Mouse (Mus musculus) neutrophil, adult 5-6 weeks (primary cell): ENCODE results near the gene Grin2c. TPM values are rescaled to one million over a fixed set of nuclear protein-coding genes. Genes with fewer than 3 reads are reported as not detected.

Experiments used
- ATAC-seq: fragments of 151-379, 151-347 bp; 2 replicates; pipeline ENCODE4 v1.8.0; 2017; ENCODE audit warnings: mild to moderate bottlenecking, moderate TSS enrichment; ENCODE audit not compliant: insufficient number of reproducible peaks, poor library complexity, low FRiP score, severe bottlenecking; ENCODE audit errors: extremely low read depth
- total RNA-seq: library from RNA; stranded (forward); fragments of 200-1000 nt; gene quantifications from 2 replicates; pipeline ENCODE4 v1.2.3, GENCODE M21; 2017

The Grin2c gene
- total RNA-seq, 1 experiment from 2014 or later: 0.23 TPM

DNA sequence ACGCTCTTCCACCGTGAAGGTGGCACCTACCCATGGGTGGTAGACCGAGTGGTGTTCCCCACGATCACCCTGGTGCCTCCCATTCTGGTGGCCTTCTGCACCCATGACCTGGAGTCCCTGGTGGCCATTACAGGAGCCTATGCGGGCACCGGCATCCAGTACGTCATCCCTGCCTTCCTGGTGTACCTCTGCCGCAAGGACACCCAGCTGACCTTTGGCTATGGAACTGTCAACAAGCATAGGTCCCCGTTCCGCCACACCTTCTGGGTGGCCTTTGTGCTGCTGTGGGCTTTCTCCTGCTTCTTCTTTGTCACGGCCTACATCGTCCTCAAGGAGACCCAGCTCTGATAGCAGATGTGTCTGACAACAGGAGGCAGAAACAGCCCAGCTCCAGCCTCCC lies 23.3 kb downstream of the Grin2c start:
- ATAC-seq: no peak

DNA sequence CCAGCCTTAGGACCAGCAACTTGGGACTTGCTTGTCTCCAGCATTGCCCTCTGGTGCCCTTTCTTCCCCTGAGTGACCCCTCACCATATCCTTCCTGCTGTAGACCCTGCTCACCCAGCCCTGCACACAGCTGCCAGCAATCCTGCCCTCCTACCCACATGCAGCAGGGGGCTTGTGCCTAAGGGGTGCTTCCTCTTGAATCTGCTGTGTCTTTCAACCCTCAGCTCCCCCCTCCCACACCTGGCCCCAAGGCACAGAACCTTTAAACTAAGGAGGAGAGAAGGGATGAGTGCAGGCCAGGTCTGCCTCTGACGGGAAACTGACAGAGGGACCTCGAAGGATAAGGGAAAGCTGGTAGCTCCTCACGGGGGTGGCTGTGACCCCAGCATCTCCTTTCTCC lies 24.3 kb downstream of the Grin2c start:
- no peak for ATAC-seq

DNA sequence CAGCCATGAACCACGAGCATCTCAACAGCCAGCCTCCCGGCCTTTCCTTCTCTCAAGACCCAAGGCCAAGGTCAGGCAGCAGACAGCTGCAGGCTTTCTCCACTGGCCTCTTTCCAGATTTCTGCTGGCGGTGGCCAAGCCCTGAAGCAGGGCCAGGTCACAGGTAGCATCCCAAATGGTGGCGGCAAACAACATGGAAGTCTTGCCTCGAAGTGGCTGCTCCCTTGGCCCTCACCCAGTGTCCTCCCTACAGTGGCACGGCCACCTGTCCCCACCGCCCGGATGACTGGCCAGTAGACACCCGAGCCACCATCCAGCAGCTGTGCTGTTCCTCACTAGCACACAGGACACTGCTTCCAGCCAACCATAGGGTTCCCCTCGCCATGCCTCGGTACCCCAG lies 25.6 kb downstream of the Grin2c start:
- ATAC-seq: no peak

DNA sequence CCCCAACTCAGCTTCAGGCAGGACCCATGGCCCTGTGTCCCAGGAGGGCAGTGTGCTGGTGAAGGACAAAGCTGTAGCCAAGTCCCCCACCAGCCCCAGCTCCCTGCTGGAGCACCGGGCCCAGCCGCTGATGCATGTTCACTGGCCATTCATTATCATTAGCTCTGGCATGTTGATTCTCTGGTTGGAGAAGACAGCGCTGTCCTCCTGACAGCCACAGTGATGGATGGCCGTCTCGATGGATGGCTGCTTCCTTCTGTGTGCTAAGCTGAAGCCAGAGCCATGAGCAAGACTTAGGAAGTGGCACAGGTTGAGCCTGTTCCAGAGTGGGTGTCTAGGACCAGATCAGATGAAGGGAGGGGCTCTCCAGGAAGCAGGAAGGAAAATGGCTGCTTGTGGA lies 30.5 kb downstream of the Grin2c start:
- ATAC-seq: no peak

DNA sequence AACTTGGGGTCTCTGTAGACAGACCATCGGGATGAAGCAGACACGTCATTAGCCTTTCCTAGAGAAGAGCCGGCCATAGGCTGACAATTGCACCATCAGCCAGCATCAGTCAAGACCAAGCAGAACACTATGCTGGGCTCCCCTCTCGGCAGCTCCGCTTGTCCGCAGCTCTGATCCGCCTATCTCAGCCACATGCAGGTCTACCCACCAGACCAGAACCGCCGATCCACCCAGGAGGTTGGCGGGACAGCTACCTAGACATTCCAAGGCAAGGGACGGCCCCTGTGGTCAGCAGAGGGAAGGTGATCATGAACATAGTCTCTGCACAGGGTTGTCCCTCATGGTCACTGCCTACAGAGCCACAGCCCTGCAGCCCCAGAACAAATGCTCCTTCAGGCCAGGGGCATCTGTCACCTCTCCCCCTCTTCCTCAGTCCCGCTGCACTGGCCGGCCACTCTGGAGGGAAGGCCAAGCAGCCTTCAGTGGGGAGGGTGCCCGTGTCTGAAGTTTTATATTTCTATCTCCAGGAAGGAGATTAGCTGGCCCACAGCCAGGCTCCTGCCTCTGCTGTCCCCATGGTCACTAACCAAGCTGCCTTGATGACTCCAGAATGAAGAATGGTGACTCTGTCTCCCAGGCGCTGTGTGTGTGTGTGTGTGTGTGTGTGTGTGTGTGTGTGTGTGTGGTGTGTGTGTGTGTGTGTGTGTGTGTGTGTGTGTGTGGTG lies 32.6 kb downstream of the Grin2c start:
- ATAC-seq: no peak

DNA sequence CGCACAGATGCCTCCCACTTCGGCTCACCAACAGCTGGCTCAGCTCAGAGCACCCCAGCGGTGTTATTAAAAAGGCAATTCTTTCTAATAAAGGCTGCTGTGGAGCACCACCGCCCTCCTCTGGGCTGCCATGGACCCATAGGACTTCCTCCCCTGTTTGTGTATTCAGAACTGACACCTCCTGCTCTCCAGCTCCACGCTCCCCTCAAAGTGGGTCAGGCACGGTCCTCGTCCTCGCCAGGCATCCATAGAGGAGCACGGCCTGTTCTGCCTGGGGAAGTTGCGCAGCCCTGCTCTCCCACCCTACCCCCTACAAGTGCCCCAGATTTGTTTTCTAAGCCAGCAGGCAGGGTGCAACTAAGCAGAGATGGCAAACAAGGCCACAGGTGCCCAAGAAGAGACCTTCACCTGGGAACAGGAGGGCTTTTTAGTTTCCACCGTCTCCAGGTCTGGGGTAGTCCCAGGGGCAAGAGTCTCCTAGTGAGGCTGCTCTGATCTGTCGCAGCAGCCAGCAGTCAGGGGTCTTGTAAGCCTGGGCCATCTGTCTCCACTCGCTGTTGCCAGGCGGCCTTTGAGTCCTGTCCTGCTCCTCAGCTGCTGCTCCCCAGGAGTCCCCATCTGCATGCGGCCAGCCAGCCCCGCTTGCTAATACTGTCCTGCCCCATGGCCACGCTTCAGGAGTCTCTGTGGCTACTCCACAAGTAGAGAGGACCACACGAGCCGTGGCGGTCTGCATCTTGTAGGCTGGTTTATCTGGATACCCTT lies 33.3 kb downstream of the Grin2c start:
- ATAC-seq: no peak

DNA sequence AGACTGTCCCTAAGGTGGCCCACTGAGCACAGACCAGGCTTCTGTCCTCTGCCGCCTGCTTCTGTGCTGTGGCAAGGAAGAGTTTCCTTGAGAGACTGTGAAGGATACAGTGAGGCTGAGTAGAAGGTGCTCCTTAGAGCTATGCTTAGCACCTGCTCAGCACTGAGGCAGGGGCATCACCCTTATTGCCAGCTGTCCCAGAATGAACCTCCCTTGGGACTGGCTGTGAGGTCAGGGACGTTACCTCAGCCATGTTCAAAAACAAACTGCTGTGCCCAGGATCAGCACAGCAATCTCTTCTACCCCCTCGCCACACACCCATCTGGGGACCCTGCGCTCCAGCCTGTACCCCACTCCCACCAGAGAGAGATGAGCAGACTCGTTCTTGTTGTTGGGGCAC lies 34.2 kb downstream of the Grin2c start:
- no peak for ATAC-seq

DNA sequence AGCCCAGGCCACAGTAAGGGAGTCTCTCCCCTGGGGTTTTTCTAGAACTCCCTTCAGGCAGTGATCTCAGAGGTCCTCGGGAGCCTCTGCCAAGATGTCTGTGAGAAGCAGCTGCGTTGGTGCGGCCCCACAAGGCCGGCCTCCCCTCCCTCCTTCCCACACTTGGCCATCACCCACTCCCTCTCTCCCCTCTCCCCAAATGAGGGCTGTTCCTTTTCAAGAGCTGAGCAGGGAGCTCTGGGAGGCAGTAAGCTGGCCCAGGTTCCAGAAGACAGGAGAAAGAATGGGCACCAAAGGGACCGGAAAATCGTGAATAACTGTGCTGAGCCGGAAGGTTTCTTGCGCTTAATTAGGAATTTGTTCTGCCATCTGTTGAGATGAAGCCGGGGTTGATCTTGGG lies 35.1 kb downstream of the Grin2c start:
- ATAC-seq: no peak

DNA sequence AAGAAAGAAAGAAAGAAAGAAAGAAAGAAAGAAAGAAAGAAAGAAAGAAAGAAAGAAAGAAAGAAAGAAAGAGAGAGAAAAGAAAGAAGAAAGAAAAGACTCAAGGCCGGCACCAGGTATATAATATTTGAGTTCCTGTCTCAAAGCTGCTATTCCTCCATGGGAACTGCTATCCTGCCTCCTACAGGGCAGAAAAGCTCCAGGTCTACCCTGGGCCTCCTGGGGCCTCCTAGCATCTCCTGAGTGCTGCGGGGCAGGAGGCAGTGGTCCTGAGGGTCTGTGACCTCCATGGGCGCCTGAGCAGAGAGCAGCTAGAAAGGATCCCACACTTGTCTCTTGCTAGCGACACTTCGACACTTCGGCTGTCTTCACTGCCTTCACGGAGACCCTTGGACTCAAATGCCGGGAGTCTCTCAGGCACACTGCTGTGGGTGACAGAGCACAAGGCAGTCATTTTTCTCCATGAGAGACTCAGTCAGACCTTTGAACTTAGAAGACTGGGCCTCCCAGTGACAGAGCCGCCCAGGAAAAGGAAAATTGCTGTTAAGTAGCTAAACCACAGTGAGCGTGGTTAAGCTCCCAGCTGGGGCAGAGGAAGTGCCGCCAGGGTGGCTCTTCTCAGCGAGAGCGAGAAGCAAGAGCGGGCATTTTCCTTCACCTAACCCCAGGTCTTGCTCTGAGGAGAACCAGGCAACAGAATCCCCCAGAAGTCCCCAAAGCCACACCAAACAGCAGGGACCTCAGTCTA lies 35.7 kb downstream of the Grin2c start:
- ATAC-seq: peak; percentile 21

DNA sequence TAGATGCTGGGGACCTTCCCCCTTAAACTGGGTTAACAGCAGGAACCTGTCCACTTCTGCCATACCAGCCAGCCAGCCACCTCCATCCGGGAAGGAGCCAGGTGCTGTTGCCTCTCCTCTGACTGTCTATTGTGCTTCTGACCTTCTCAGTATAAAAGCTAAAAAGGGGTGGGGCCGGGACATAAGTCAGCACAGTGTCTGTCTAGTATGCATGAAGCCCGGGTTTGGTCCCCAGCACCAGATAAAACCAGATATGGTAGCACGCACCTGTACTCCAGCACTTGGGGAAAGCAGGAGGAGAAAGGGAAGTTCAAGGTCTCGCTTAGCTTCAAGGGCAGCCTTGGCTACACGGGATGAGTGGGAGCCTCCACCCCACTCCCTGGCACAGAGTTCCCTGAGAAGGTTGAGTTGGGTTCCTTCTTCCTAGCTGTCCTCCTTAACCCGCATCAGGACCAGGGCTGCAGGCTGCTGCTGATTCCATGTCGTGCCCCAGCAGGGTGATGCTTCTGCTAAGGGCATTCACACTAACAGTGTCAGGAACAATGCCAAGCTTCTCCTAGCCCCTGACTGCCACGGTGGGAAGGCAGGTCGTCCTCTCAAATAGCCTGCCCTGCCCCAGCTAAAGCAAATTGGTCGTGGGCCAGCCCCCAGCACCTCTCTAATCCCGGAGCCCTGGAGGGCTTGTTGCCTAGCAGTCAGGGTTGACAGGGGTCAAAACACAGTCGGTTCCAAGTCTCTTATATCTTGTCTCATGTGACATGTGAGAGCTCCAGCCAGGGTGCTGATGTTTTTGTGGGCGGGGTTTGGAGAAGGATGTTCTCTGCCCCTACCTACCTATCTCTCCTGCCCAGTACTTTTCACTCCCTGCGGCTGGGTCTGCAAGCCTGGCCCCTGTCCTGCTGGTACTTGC lies 37.8 kb downstream of the Grin2c start:
- no peak for ATAC-seq

DNA sequence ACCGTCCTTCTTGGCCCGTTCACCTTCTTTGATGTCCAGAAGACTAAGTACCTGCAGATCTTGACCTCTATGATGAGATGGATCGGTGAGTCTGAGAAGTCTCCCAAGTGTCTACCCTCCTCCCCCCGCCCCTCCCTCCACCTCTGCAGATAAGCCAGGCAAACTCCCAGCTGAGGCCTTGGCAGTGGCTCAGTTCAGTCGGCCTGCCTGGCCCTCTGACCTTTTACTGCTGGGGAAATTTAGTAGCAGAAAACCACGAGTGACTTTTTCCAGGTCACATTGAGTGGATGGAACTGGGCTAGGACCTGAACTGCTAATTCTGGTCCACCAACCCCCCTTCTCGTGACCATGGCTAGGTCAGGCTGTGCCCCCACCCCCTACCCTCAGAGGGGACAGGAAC lies 38.6 kb downstream of the Grin2c start:
- ATAC-seq: no peak

DNA sequence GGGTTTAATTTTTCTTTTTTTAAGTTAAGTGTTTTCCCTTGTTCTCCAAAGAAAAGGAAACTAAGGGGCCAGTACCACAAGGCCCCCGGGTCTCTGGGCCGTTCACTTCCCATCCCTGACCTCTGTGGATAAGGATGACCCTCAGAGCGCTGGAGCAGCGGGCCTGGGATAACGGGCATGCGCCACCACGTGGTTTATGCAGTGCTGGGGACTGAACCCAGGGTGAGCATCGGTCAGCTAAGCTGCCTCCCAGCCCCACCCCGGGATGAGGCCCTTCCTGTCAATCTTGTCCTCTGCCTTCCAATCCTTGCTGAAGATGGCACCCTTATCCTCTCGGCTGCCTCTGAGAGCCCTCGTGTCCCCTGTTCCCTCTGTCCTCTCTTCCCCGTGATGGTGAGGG lies 39.4 kb downstream of the Grin2c start:
- no peak for ATAC-seq

DNA sequence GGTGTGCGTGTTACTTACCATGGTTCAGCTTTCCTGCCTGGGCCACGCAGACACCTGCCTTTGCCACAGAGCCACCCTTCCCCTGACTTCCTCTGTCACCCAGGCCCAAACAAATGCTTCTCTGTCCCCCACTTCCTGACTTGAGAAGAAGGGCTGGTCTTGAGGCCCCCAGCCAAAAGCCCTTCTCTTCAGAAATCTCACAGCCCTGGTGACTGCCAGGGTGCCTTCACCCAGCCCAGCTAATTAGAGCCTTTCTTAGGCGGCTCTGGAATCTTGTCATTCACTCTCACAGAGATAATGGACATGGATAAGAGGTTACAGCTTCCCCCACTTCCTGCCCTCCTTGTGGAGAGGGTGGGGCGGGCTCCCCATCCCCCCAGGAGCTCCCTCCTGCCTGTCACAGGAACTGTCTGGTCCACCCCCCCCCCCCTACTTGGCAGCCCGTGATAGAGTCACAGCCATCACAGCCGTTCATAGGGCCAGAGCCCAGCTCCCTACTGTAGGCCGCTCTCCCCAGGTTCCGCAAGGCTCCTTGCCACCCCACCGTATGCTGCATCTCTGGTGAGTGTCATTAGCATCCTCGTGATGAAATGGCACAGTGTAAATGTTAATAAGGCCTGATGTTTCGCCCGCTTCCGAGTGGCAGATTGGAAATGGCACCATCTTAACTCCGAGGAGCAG lies 40.1 kb downstream of the Grin2c start:
- ATAC-seq: no peak; the same call in 1 of the 2 replicates

DNA sequence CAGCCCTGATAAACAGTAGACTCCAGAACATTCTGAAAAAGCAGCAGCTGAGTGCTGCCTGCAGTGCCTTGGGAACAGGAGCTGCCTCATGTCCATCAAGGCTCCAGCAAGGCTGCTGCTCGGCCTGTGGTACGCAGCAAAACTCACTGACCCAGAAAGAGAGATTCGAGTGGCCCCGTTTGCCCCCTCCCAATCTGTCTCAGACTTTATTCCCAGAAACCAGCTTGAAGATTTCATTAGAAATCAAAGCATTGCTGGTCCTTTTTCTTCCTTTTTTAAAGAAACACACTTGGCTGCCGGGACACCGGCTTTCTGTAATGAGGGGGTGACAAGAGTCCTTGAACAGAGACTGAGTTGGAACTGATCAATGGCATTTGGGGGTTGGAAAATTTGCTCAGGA lies 41.7 kb downstream of the Grin2c start:
- ATAC-seq: no peak

DNA sequence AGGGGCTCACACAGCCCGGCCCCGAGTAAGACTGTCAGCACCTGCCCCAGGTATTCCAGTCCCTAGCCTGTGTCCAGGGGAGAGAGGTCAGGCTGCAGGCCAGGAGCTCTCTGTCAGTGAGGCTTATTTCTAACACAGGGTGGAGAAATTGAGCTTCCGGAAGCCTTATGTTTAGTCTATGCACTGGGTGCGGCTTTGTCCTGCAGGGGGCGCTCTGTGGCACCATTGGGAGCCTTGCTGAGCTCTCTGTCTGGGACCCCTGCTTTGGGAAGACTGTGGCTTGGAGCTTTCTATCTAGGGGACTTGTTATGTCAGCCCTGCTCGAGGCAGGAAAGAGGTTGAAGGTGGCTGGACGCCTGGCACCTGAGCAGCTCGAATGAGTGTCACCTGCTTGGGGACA lies 42.2 kb downstream of the Grin2c start:
- no peak for ATAC-seq

DNA sequence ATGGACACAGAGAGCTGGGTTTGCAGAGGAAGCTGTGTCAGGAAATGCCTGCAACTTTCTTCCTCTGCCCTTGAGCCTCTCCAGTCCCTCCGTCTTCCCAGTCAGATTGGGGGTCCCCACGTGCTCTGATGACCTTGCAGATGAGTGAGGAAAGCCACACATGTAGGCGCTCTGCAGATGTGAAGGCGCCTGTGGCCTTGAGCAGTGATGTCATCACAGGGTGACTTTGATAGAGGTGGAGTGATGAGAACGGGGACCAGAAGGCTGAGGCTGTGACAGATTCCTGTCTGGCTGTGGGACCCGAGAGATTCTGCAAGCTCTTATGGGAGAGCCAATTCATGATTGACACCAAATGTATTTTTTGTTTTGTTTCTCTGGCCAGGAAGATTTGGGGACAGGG lies 43.2 kb downstream of the Grin2c start:
- ATAC-seq: no peak

DNA sequence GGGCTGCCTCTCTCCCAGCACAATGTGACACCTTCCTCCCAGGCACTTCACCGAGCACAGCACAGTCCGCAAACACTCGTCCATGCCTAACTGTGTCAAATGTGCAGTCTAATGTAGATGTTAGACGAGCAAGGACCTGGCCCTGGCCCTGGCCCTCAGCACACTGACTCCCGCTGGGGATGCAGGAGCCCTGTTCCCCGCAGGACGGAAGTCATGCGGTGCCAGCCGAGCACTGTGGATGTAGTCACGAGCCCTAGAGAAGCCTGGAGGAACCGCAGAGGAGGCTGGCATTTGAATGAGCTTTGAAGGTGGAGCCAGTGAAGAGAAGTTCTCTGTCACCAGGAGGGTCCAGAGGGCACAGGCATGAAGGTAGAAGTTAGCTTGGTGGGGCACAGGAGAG lies 43.6 kb downstream of the Grin2c start:
- no peak for ATAC-seq

DNA sequence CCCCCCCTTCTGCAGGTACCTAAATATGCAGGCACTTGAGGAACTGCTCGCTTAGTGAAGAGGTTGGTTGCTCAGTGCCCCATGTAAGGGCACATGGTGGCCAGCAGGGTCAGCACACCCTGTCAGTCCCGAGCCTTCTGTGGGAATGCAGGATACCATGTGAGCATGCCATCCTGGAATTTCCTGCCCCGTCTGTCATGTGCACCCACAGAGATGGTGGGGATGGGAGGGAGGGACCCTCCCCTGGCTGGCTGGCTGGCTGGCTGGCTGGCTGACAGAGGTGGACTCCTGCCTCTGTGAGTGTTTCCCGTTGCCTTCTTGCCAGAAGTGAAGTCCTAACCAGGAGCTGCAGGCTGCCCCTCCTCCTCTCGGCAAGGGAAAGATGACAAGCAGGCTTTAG lies 44.5 kb downstream of the Grin2c start:
- no peak for ATAC-seq
